Comparison of ENCODE assay signal across 8 mouse cellular contexts in genomic region chr9:78587914-78588313, GRCm38 (mm10). TPM values are rescaled to one million over a fixed set of nuclear protein-coding genes. Genes with fewer than 3 reads are reported as not detected.
A peak's percentile ranks its signal among the peaks of the same experiment; 100 is the strongest.
DNase-seq lines count a peak whose midpoint lies in the region; ATAC-seq and TF ChIP-seq lines count a peak whose summit lies in the region.

Slc17a5 (minus strand) TSS chr9:78588041.

- no peaks in the 10 kb centered on the region for H3K9me3 ChIP-seq in heart, embryonic 12.5 days (replicated peaks)
- no peaks in the 10 kb centered on the region for H3K9me3 ChIP-seq in kidney, postnatal 0 days (replicated peaks; ENCODE audit: low read length)
- H3K9me3 ChIP-seq in liver, embryonic 11.5 days (ENCODE audit: control insufficient read depth, low read length): no peaks in the 10 kb centered on the region
- H3K9me3 ChIP-seq in stomach, embryonic 14.5 days (ENCODE audit: control insufficient read depth, low read depth, low read length): no peaks in the 10 kb centered on the region

- H3K27me3 ChIP-seq in heart, embryonic 12.5 days (replicated peaks): 0 out of 2 replicates have a peak, but pooled peaks cover 5% of the 10 kb centered on the region
- no peaks in the 10 kb centered on the region for H3K27me3 ChIP-seq in kidney, postnatal 0 days (ENCODE audit: insufficient read depth, low read length)
- H3K27me3 ChIP-seq in liver, embryonic 11.5 days (replicated peaks; ENCODE audit: control insufficient read depth, insufficient read depth, low read length): no peaks in the 10 kb centered on the region
- no peaks in the 10 kb centered on the region for H3K27me3 ChIP-seq in stomach, embryonic 14.5 days (ENCODE audit: control insufficient read depth, insufficient read depth, low read length)

- H3K9ac ChIP-seq in heart, embryonic 12.5 days: peak within 1 kb of the TSS; percentile 79
- peak within 1 kb of the TSS; percentile 73 for H3K9ac ChIP-seq in kidney, postnatal 0 days (ENCODE audit: low read depth, low read length)
- peak within 1 kb of the TSS; percentile 73 for H3K9ac ChIP-seq in liver, embryonic 11.5 days (ENCODE audit: low read depth, low read length)
- peak within 1 kb of the TSS; percentile 45 for H3K9ac ChIP-seq in stomach, embryonic 14.5 days (replicated peaks; ENCODE audit: low read depth, low read length)

- peak; percentile 98 for ATAC-seq in erythroid progenitor cell, adult 5-6 weeks (replicated peaks; ENCODE audit: low FRiP score, poor library complexity, severe bottlenecking)
- peak; percentile 98 for ATAC-seq in heart, embryonic 12.5 days (ENCODE audit: insufficient number of reproducible peaks, low FRiP score)
- peak; percentile 97 for ATAC-seq in kidney, postnatal 0 days (replicated peaks; ENCODE audit: low FRiP score, low read depth)
- ATAC-seq in liver, embryonic 11.5 days (replicated peaks; ENCODE audit: low FRiP score): peak; percentile 97
- peak; percentile 98 for ATAC-seq in stomach, embryonic 14.5 days (ENCODE audit: insufficient number of reproducible peaks, insufficient read depth, low FRiP score, low read depth)

- peaks cover 4% of the 10 kb centered on the region; the same call in 1 of the 2 replicates for H3K4me1 ChIP-seq in heart, embryonic 12.5 days (replicated peaks)
- H3K4me1 ChIP-seq in kidney, postnatal 0 days (replicated peaks; ENCODE audit: insufficient read depth, low read length): peaks cover 3% of the 10 kb centered on the region; the same call in 1 of the 2 replicates
- peaks cover 10% of the 10 kb centered on the region; the same call in 1 of the 2 replicates for H3K4me1 ChIP-seq in liver, embryonic 11.5 days (replicated peaks; ENCODE audit: control insufficient read depth, insufficient read depth, low read length)
- H3K4me1 ChIP-seq in stomach, embryonic 14.5 days (ENCODE audit: control insufficient read depth, insufficient read depth, low read length): peaks cover 3% of the 10 kb centered on the region; the same call in 1 of the 2 replicates

- no peaks in the 10 kb centered on the region for H3K36me3 ChIP-seq in heart, embryonic 12.5 days
- H3K36me3 ChIP-seq in kidney, postnatal 0 days (ENCODE audit: insufficient read depth, low read length): no peaks in the 10 kb centered on the region
- H3K36me3 ChIP-seq in liver, embryonic 11.5 days (ENCODE audit: control insufficient read depth, insufficient read depth, low read length): no peaks in the 10 kb centered on the region
- no peaks in the 10 kb centered on the region for H3K36me3 ChIP-seq in stomach, embryonic 14.5 days (ENCODE audit: control insufficient read depth, insufficient read depth, low read length)

- peak; percentile 96 for DNase-seq in CD4-positive helper T cell, adult 2 months (ENCODE audit: low read depth, low spot score)
- peak; percentile 87 for DNase-seq in brain, embryonic 18.5 days (ENCODE audit: low read depth, low spot score)
- DNase-seq in kidney, postnatal 0 days (ENCODE audit: low spot score): peak; percentile 98
- DNase-seq in liver, embryonic 11.5 days (ENCODE audit: low spot score): peak; percentile 96
- DNase-seq in naive thymus-derived CD4-positive, alpha-beta T cell, adult 2 months (ENCODE audit: low read depth): peak; percentile 98

- peak; percentile 24; the same call in 1 of the 2 replicates for TF ChIP-seq CTCF in kidney, postnatal 0 days (IDR thresholded peaks at IDR 0.05; ENCODE audit: low read depth)

- H3K4me2 ChIP-seq in heart, embryonic 12.5 days: peak within 1 kb of the TSS; percentile 70
- H3K4me2 ChIP-seq in kidney, postnatal 0 days (ENCODE audit: low read length): peak within 1 kb of the TSS; percentile 77
- H3K4me2 ChIP-seq in liver, embryonic 11.5 days: peak within 1 kb of the TSS; percentile 65
- H3K4me2 ChIP-seq in stomach, embryonic 14.5 days (replicated peaks; ENCODE audit: low read depth, low read length): peak within 1 kb of the TSS; percentile 64

- H3K27ac ChIP-seq in heart, embryonic 12.5 days (ENCODE audit: poor library complexity, severe bottlenecking): peak within 1 kb of the TSS; percentile 0; the same call in 1 of the 2 replicates
- H3K27ac ChIP-seq in kidney, postnatal 0 days: peak within 1 kb of the TSS; percentile 70
- H3K27ac ChIP-seq in liver, embryonic 11.5 days (ENCODE audit: low read depth, low read length): 0 out of 2 replicates have a peak within 1 kb of the TSS, but pooled peaks have one; percentile 37
- H3K27ac ChIP-seq in stomach, embryonic 14.5 days (ENCODE audit: low read length): peak within 1 kb of the TSS; percentile 49

- under 1% methylated on average over 27 of the region's 27 CpGs for WGBS in heart, embryonic 12.5 days
- WGBS in kidney, postnatal 0 days: 0% methylated on average over 27 of the region's 27 CpGs
- WGBS in liver, embryonic 11.5 days: under 1% methylated on average over 27 of the region's 27 CpGs
- under 1% methylated on average over 27 of the region's 27 CpGs for WGBS in stomach, embryonic 14.5 days

- peak within 1 kb of the TSS; percentile 73 for H3K4me3 ChIP-seq in heart, embryonic 12.5 days
- peak within 1 kb of the TSS; percentile 73 for H3K4me3 ChIP-seq in kidney, postnatal 0 days (replicated peaks; ENCODE audit: low read depth, low read length)
- H3K4me3 ChIP-seq in liver, embryonic 11.5 days (ENCODE audit: low read depth, low read length): peak within 1 kb of the TSS; percentile 77
- peak within 1 kb of the TSS; percentile 58 for H3K4me3 ChIP-seq in stomach, embryonic 14.5 days (ENCODE audit: low read depth, low read length)

RNA-seq across cellular contexts. Expression of gene Slc17a5, which starts in this region (rescaled TPM):
- total RNA-seq in erythroid progenitor cell, adult 5-6 weeks (2015; ENCODE audit: low replicate concordance): 0.84 and 5.4 TPM in 2 replicates
- 1.8 and 2.8 TPM in 2 replicates for total RNA-seq in erythroid progenitor cell, adult 5-6 weeks (2017; ENCODE audit: low replicate concordance)
- polyA plus RNA-seq in heart, embryonic 12.5 days (2016; fragmentation: Nextera tagmentation; extraction: Ambion mirVana): 8.2 and 8.5 TPM in 2 replicates
- 17.7 and 20.4 TPM in 2 replicates for polyA plus RNA-seq in kidney, postnatal 0 days (2015; fragmentation: Nextera tagmentation; extraction: Ambion mirVana)
- 7.9 and 8.5 TPM in 2 replicates for polyA plus RNA-seq in liver, embryonic 11.5 days (2014; fragmentation: Nextera tagmentation; extraction: Ambion mirVana)
- 15.3 and 16.9 TPM in 2 replicates for polyA plus RNA-seq in stomach, embryonic 14.5 days (2014; fragmentation: Nextera tagmentation; extraction: Ambion mirVana)

Comparison
In these comparisons a context has a peak if more than half of its experiments do, and no peak if none do; other contexts are left out.
1. Peak in every context shown above with its lines: DNase-seq, ATAC-seq, H3K4me3 ChIP-seq and H3K27ac ChIP-seq.
2. H3K27ac ChIP-seq: peak in every context shown above with its lines; median percentile 70 in kidney, postnatal 0 days; 49 in stomach, embryonic 14.5 days; 37 in liver, embryonic 11.5 days; 0 in heart, embryonic 12.5 days.